Comparison of ENCODE assay signal across 20 mouse cellular contexts in the genomic region with DNA sequence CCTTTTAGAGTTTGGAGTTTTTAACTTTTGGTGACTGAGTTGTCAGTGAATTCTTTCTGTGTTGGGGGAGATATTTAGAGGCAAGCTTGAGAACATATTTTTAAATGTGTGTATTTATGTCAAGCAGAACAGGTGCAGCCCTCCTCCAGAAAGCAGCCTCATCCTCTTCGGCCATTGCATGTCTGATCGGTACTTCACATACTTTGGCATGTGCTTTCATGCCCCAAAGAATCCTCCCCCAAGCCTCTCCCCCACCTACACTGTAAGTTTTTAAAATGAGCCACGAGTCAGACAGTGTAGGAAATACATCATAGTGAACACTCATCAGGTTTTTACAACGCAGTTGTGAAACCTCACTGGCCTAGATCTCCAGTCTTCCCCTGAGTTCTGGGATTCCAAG. TPM values are rescaled to one million over a fixed set of nuclear protein-coding genes. Genes with fewer than 3 reads are reported as not detected.
"Had no signal": no experiment of that assay in that cellular context is flagged by ENCODE, and none has a peak within 500 bp of the region (broad histone marks: within the 10 kb centered on the region; RNA-seq: fewer than 3 reads in every experiment).

No protein-coding gene starts in this region.

- ATAC-seq: midbrain, embryonic 13.5 days; midbrain, embryonic 15.5 days had no signal

- H3K4me2 ChIP-seq: lung, embryonic 14.5 days; midbrain, embryonic 11.5 days; midbrain, embryonic 13.5 days; midbrain, embryonic 15.5 days; neural tube, embryonic 12.5 days had no signal

- H3K4me1 ChIP-seq: midbrain, embryonic 13.5 days; midbrain, embryonic 15.5 days; neural tube, embryonic 12.5 days had no signal

- H3K4me3 ChIP-seq: midbrain, embryonic 13.5 days; midbrain, embryonic 15.5 days; neural tube, embryonic 12.5 days had no signal

- DNase-seq: lung, adult 18-20 months; lung, embryonic 14.5 days; lung, postnatal 10 days; lung, postnatal 4 days; right cerebral cortex, postnatal 14 days; thymus, adult 18-20 months; thymus, postnatal 14 days; thymus, postnatal 36 days had no signal

- H3K27me3 ChIP-seq: midbrain, embryonic 13.5 days; midbrain, embryonic 15.5 days; neural tube, embryonic 12.5 days had no signal

- H3K9me3 ChIP-seq: midbrain, embryonic 13.5 days; midbrain, embryonic 15.5 days; neural tube, embryonic 12.5 days had no signal

- H3K27ac ChIP-seq: midbrain, embryonic 13.5 days; midbrain, embryonic 15.5 days; neural tube, embryonic 12.5 days had no signal

- H3K9ac ChIP-seq: lung, embryonic 14.5 days; midbrain, embryonic 13.5 days; midbrain, embryonic 15.5 days; neural tube, embryonic 12.5 days had no signal

- H3K36me3 ChIP-seq: midbrain, embryonic 13.5 days; midbrain, embryonic 15.5 days; neural tube, embryonic 12.5 days had no signal

RNA-seq across cellular contexts. Expression of a gene that starts 6.0 kb away (rescaled TPM):
- total RNA-seq: midbrain, postnatal 0 days; neutrophil, adult 5-6 weeks had no signal
- polyA plus RNA-seq: midbrain, embryonic 11.5 days; midbrain, embryonic 13.5 days; midbrain, embryonic 15.5 days; midbrain, postnatal 0 days; neural tube, embryonic 12.5 days; neural tube, embryonic 14.5 days; stomach, embryonic 14.5 days; stomach, embryonic 16.5 days; thymus, postnatal 0 days had no signal

RNA-seq across cellular contexts. Expression of a gene that starts 34.0 kb away (rescaled TPM):
- total RNA-seq: megakaryocyte, adult 5-6 weeks; midbrain, postnatal 0 days; neutrophil, adult 5-6 weeks had no signal
- polyA plus RNA-seq: lung, embryonic 14.5 days; lung, embryonic 16.5 days; midbrain, postnatal 0 days; neural tube, embryonic 12.5 days; neural tube, embryonic 14.5 days; stomach, embryonic 14.5 days had no signal
